Mouse (Mus musculus): Measurements from ENCODE around the gene Fam102a. TPM values are rescaled to one million over a fixed set of nuclear protein-coding genes. Genes with fewer than 3 reads are reported as not detected.

Fam102a gene
- total and polyA plus RNA-seq, 3 experiments, result 1.3 to 7.8 (median 3.8) TPM

GRCm38 (mm10) chr2:32517233-32517867 is 17.8 kb upstream of the Fam102a start:
- TF ChIP-seq POLR2AphosphoS2 (IDR thresholded peaks at IDR 0.05; ENCODE audit: low read depth, low read length), result no peak
- no peak for TF ChIP-seq SIN3A (IDR thresholded peaks at IDR 0.05; ENCODE audit: low read length)
- no peak for TF ChIP-seq ZMIZ1 (IDR thresholded peaks at IDR 0.05; ENCODE audit: low read depth, low read length)
- no peak for TF ChIP-seq NRF1 (IDR thresholded peaks at IDR 0.05; ENCODE audit: low read depth, low read length)
- TF ChIP-seq JUND (conservative IDR thresholded peaks at IDR 0.05; ENCODE audit: low read depth, low read length), result no peak
- no peak for TF ChIP-seq CTCF (conservative IDR thresholded peaks at IDR 0.05 in 1 of 2, IDR thresholded peaks at IDR 0.05 in 1 of 2; ENCODE audit: low read depth in 2 of 2, low read length in 2 of 2)
- no peak for TF ChIP-seq MEF2A (IDR thresholded peaks at IDR 0.05; ENCODE audit: borderline replicate concordance, low read depth, low read length)
- no peak for TF ChIP-seq RCOR1 (conservative IDR thresholded peaks at IDR 0.05; ENCODE audit: low read depth, low read length)
- Histone ChIP-seq H3K79me2 (replicated peaks; ENCODE audit: control insufficient read depth, extremely low read depth, insufficient read depth, poor library complexity, severe bottlenecking) (no peaks in the 10 kb centered on the region), H3K4me3 (replicated peaks in 1 of 3; ENCODE audit: low read depth in 2 of 3, low read length in 2 of 3, poor library complexity in 1 of 3) (no peak overlapping the region), H3K9ac (ENCODE audit: insufficient read depth, low read depth) (no peak overlapping the region), H3K4me1 (ENCODE audit: control insufficient read depth in 1 of 2, insufficient read depth in 2 of 2) (peaks cover 0 to 5% of the 10 kb centered on the region in 2 experiments; a peak in 1 of 4 replicates), H3K27me3 (replicated peaks) (no peaks in the 10 kb centered on the region), H3K9me3 (replicated peaks; ENCODE audit: low read length) (no peaks in the 10 kb centered on the region), H3K4me2 (ENCODE audit: insufficient read depth, low read depth, poor library complexity, severe bottlenecking) (no peak overlapping the region), H3K36me3 (replicated peaks in 1 of 2; ENCODE audit: control insufficient read depth in 1 of 2, insufficient read depth in 1 of 2, low read length in 1 of 2) (no peaks in the 10 kb centered on the region), H3K27ac (ENCODE audit: insufficient read depth, low read depth) (no peak overlapping the region)
- no peak for DNase-seq (ENCODE audit: extremely low read depth)
- dilution Hi-C loops (cut with MboI; ENCODE audit: extremely low pct_ligation_motif_present, extremely low pct_unique_long_range_greater_than_20kb, low sequenced_read_pairs), result no loop called here
- in situ Hi-C loops (cut with MboI; ENCODE audit: low pct_ligation_motif_present, low pct_unique_long_range_greater_than_20kb, low sequenced_read_pairs), result no loop called here

GRCm38 (mm10) chr2:32520034-32520990 is 14.8 kb upstream of the Fam102a start:
- Histone ChIP-seq H3K9ac (ENCODE audit: insufficient read depth, low read depth) (no peak overlapping the region), H3K4me2 (ENCODE audit: insufficient read depth, low read depth, poor library complexity, severe bottlenecking) (no peak overlapping the region), H3K9me3 (replicated peaks; ENCODE audit: low read length) (no peaks in the 10 kb centered on the region), H3K4me1 (ENCODE audit: control insufficient read depth in 1 of 2, insufficient read depth in 2 of 2) (peaks cover 0 to 18% of the 10 kb centered on the region in 2 experiments; a peak in 2 of 4 replicates), H3K79me2 (replicated peaks; ENCODE audit: control insufficient read depth, extremely low read depth, insufficient read depth, poor library complexity, severe bottlenecking) (no peaks in the 10 kb centered on the region), H3K36me3 (replicated peaks in 1 of 2; ENCODE audit: control insufficient read depth in 1 of 2, insufficient read depth in 1 of 2, low read length in 1 of 2) (no peaks in the 10 kb centered on the region), H3K4me3 (replicated peaks in 1 of 3; ENCODE audit: low read depth in 2 of 3, low read length in 2 of 3, poor library complexity in 1 of 3) (no peak overlapping the region), H3K27ac (ENCODE audit: insufficient read depth, low read depth) (no peak overlapping the region), H3K27me3 (replicated peaks) (no peaks in the 10 kb centered on the region)
- TF ChIP-seq RCOR1 (conservative IDR thresholded peaks at IDR 0.05; ENCODE audit: low read depth, low read length) (no peak), CTCF (conservative IDR thresholded peaks at IDR 0.05 in 1 of 2, IDR thresholded peaks at IDR 0.05 in 1 of 2; ENCODE audit: low read depth in 2 of 2, low read length in 2 of 2) (peak in 1 of 2 experiments; percentile 28; a peak in 2 of 4 replicates)
- in situ Hi-C loops (cut with MboI; ENCODE audit: low pct_ligation_motif_present, low pct_unique_long_range_greater_than_20kb, low sequenced_read_pairs), result no loop called here
- dilution Hi-C loops (cut with MboI; ENCODE audit: extremely low pct_ligation_motif_present, extremely low pct_unique_long_range_greater_than_20kb, low sequenced_read_pairs), result no loop called here
- DNase-seq (ENCODE audit: extremely low read depth), result no peak

- no peak overlapping the region for H3K27ac ChIP-seq (ENCODE audit: insufficient read depth, low read depth)
- H3K4me1 ChIP-seq (ENCODE audit: control insufficient read depth in 1 of 2, insufficient read depth in 2 of 2), result peaks cover 3 to 30% of the 10 kb centered on the region in 2 experiments; a peak in 3 of 4 replicates
- no peak overlapping the region for H3K9ac ChIP-seq (ENCODE audit: insufficient read depth, low read depth)
- dilution Hi-C loops (cut with MboI; ENCODE audit: extremely low pct_ligation_motif_present, extremely low pct_unique_long_range_greater_than_20kb, low sequenced_read_pairs), result no loop called here
- no peak for TF ChIP-seq MAX (IDR thresholded peaks at IDR 0.05; ENCODE audit: low read length)
- TF ChIP-seq TCF12 (IDR thresholded peaks at IDR 0.05; ENCODE audit: low read depth, low read length), result no peak
- no peak for TF ChIP-seq POLR2A (IDR thresholded peaks at IDR 0.05; ENCODE audit: low read depth, low read length)
- TF ChIP-seq EP300 (IDR thresholded peaks at IDR 0.05; ENCODE audit: low read length), result no peak
- TF ChIP-seq MEF2A (IDR thresholded peaks at IDR 0.05; ENCODE audit: borderline replicate concordance, low read depth, low read length), result no peak
- TF ChIP-seq MAFK (IDR thresholded peaks at IDR 0.05; ENCODE audit: insufficient replicate concordance, low read length), result no peak
- no peak for TF ChIP-seq JUND (conservative IDR thresholded peaks at IDR 0.05; ENCODE audit: low read depth, low read length)
- TF ChIP-seq CHD2 (IDR thresholded peaks at IDR 0.05; ENCODE audit: low read length), result no peak
- TF ChIP-seq NELFE (IDR thresholded peaks at IDR 0.05; ENCODE audit: low read depth, low read length), result no peak
- no peaks in the 10 kb centered on the region for H3K27me3 ChIP-seq (replicated peaks)
- H3K4me3 ChIP-seq (replicated peaks in 1 of 3; ENCODE audit: low read depth in 2 of 3, low read length in 2 of 3, poor library complexity in 1 of 3), result no peak overlapping the region
- DNase-seq (ENCODE audit: extremely low read depth), result no peak
- in situ Hi-C loops (cut with MboI; ENCODE audit: low pct_ligation_motif_present, low pct_unique_long_range_greater_than_20kb, low sequenced_read_pairs), result no loop called here
- H3K4me2 ChIP-seq (ENCODE audit: insufficient read depth, low read depth, poor library complexity, severe bottlenecking), result no peak overlapping the region
- no peaks in the 10 kb centered on the region for H3K79me2 ChIP-seq (replicated peaks; ENCODE audit: control insufficient read depth, extremely low read depth, insufficient read depth, poor library complexity, severe bottlenecking)
- H3K9me3 ChIP-seq (replicated peaks; ENCODE audit: low read length), result no peaks in the 10 kb centered on the region
- no peaks in the 10 kb centered on the region for H3K36me3 ChIP-seq (replicated peaks in 1 of 2; ENCODE audit: control insufficient read depth in 1 of 2, insufficient read depth in 1 of 2, low read length in 1 of 2)
These were observed 10.5 kb upstream of the Fam102a start for GRCm38 (mm10) chr2:32524536-32525031.

Measured in CH12.LX (cell line).